Mouse (Mus musculus) testis, postnatal 10 days (tissue): ENCODE data around the gene Otub2.
"Not testable (repeated sequence)": the region's sequence is repeated elsewhere in the genome, so short reads cannot be mapped to it uniquely, and the experiment has no call there.

ENCODE experiments used
- DNase-seq: peaks from one replicate; pipeline ENCODE4 v3.0.0; 2021; ENCODE audit warnings: low spot score

The Otub2 gene

GRCm38 (mm10) chr12:103444261-103444660 is 55.8 kb downstream of the Otub2 start:
- not testable (repeated sequence) for DNase-seq

- DNase-seq: no peak
Measured at GRCm38 (mm10) chr12:103445060-103445459, 56.6 kb downstream of the Otub2 start.

- no peak for DNase-seq
Measured at GRCm38 (mm10) chr12:103453361-103453760, 64.9 kb downstream of the Otub2 start.
